Mouse (Mus musculus) thymus, adult 2 months (tissue): Measurements from ENCODE around the gene Parvb. TPM values are rescaled to one million over a fixed set of nuclear protein-coding genes. Genes with fewer than 3 reads are reported as not detected.

Experiments
- DNase-seq: peaks from one replicate; pipeline ENCODE4 v3.0.0; 2021
- H3K27ac ChIP-seq: fragments of 200-500 bp; 2 replicates; pipeline ENCODE4 v1.5.1; 2012; ENCODE audit warnings: low read length, control low read depth; ENCODE audit not compliant: control insufficient read depth, insufficient read depth
- H3K27me3 ChIP-seq: fragments of 200-500 bp; 2 replicates; pipeline ENCODE4 v1.6.1; 2012; ENCODE audit warnings: mild to moderate bottlenecking, low read length, moderate library complexity, mixed read lengths; ENCODE audit not compliant: control insufficient read depth, insufficient read depth
- H3K36me3 ChIP-seq: fragments of 200-500 bp; 2 replicates; pipeline ENCODE4 v1.6.1; 2012; ENCODE audit warnings: mild to moderate bottlenecking, low read length, moderate library complexity; ENCODE audit not compliant: control insufficient read depth, insufficient read depth
- H3K4me1 ChIP-seq: fragments of 200-500 bp; replicated peaks from 2 replicates; pipeline ENCODE4 v1.6.1; 2012; ENCODE audit warnings: low read length; ENCODE audit not compliant: control insufficient read depth, insufficient read depth
- H3K4me3 ChIP-seq: fragments of 200-500 bp; 2 replicates; pipeline ENCODE4 v1.5.1; 2012; ENCODE audit warnings: mild to moderate bottlenecking, low read length, control low read depth, moderate library complexity; ENCODE audit not compliant: control insufficient read depth, insufficient read depth
- CTCF ChIP-seq: fragments of 200-500 bp; IDR thresholded peaks from 2 replicates; pipeline ENCODE4 v1.5.1; 2012; ENCODE audit warnings: mild to moderate bottlenecking, control low read depth, low read length, moderate library complexity, borderline replicate concordance; ENCODE audit not compliant: control insufficient read depth, poor library complexity, insufficient read depth; ENCODE audit errors: extremely low read depth
- POLR2A ChIP-seq: fragments of 200-500 bp; IDR thresholded peaks from 2 replicates; pipeline ENCODE4 v1.6.1; 2012; ENCODE audit warnings: mild to moderate bottlenecking, low read length, control low read depth, moderate library complexity; ENCODE audit not compliant: control insufficient read depth, poor library complexity, insufficient read depth; ENCODE audit errors: extremely low read depth
- WGBS: fragments of 180-500 bp; shearing (Covaris S2); methylation state at CpG from one replicate; pipeline ENCODE4 v1.1.7; 2018; 5-methylcytosine and 5-hydroxymethylcytosine counted together
- polyA plus RNA-seq: library from polyadenylated mRNA; depleted of rRNA; stranded (reverse); fragments of >200 nt; gene quantifications from 2 replicates; pipeline ENCODE4 v1.2.3, GENCODE M21; 2012

Gene Parvb
- polyA plus RNA-seq, 1 experiment: 6.8 TPM

DNA sequence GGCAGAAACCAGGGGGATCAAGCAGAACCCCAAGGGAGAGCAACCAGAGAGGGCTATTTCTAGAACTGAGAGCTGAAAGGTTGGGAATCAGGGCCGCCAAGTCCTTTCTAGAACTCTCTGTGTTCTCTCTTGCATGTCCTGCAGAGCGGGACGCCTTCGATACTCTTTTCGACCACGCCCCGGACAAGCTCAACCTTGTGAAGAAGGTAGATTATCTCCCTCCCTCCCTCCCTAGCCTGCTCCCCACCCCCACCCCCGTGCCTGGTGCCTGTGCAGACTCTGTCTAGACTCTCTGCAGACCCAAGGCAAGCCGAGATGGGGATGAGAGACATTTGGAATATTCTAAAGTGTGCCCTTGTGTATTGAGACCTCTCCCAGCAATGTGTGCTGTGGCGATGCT is 71.4 kb downstream of the Parvb start:
- DNase-seq: no peak
- no peak overlapping the region for H3K4me3 ChIP-seq
- no peak overlapping the region for H3K27ac ChIP-seq
- no peaks in the 10 kb centered on the region for H3K27me3 ChIP-seq
- no peaks in the 10 kb centered on the region for H3K36me3 ChIP-seq
- TF ChIP-seq POLR2A (no peak), CTCF (no peak)
- WGBS: 88% methylated on average over 10 of the region's 10 CpGs
- H3K4me1 ChIP-seq: peaks cover 50% of the 10 kb centered on the region

GRCm38 (mm10) chr15:84305333-84305732 is 73.5 kb downstream of the Parvb start:
- H3K27ac ChIP-seq: no peak overlapping the region
- H3K4me3 ChIP-seq: no peak overlapping the region
- no peaks in the 10 kb centered on the region for H3K36me3 ChIP-seq
- no peak for DNase-seq
- H3K4me1 ChIP-seq: peaks cover 52% of the 10 kb centered on the region
- 82% methylated on average over 10 of the region's 10 CpGs for WGBS
- TF ChIP-seq POLR2A: no peak
- no peak for TF ChIP-seq CTCF
- H3K27me3 ChIP-seq: no peaks in the 10 kb centered on the region

GRCm38 (mm10) chr15:84310271-84310670 is 78.4 kb downstream of the Parvb start:
- DNase-seq: no peak
- H3K36me3 ChIP-seq: no peaks in the 10 kb centered on the region
- TF ChIP-seq CTCF (no peak), POLR2A (no peak)
- H3K4me1 ChIP-seq: peaks cover 54% of the 10 kb centered on the region
- WGBS: 94% methylated on average over 11 of the region's 11 CpGs
- no peaks in the 10 kb centered on the region for H3K27me3 ChIP-seq
- no peak overlapping the region for H3K4me3 ChIP-seq
- H3K27ac ChIP-seq: no peak overlapping the region

- no peak for DNase-seq
- WGBS: 91% methylated on average over 9 of the region's 9 CpGs
- Histone ChIP-seq H3K4me1 (peaks cover 56% of the 10 kb centered on the region), H3K27ac (no peak overlapping the region), H3K27me3 (no peaks in the 10 kb centered on the region), H3K4me3 (no peak overlapping the region), H3K36me3 (no peaks in the 10 kb centered on the region)
- TF ChIP-seq CTCF (no peak), POLR2A (no peak)
These were observed 79.6 kb downstream of the Parvb start for GRCm38 (mm10) chr15:84311295-84312085.

GRCm38 (mm10) chr15:84312878-84313565 is 81.2 kb downstream of the Parvb start:
- Histone ChIP-seq H3K27me3 (no peaks in the 10 kb centered on the region), H3K4me3 (0 out of 2 replicates have a peak overlapping the region, but pooled peaks have one; percentile 6), H3K4me1 (peaks cover 52% of the 10 kb centered on the region), H3K36me3 (no peaks in the 10 kb centered on the region), H3K27ac (peak overlapping the region; percentile 92)
- TF ChIP-seq CTCF: no peak
- no peak for TF ChIP-seq POLR2A
- WGBS: 21% methylated on average over 10 of the region's 10 CpGs
- DNase-seq: no peak

- TF ChIP-seq CTCF: no peak
- no peak for TF ChIP-seq POLR2A
- no peaks in the 10 kb centered on the region for H3K36me3 ChIP-seq
- H3K4me3 ChIP-seq: peak overlapping the region; percentile 12; the same call in 1 of the 2 replicates
- H3K27ac ChIP-seq: peak overlapping the region; percentile 92
- peaks cover 51% of the 10 kb centered on the region for H3K4me1 ChIP-seq
- 1% methylated on average over 9 of the region's 9 CpGs for WGBS
- DNase-seq: peak; percentile 84
- H3K27me3 ChIP-seq: no peaks in the 10 kb centered on the region
These were observed 81.7 kb downstream of the Parvb start for GRCm38 (mm10) chr15:84313566-84313878.

- peak overlapping the region; percentile 15 for H3K27ac ChIP-seq
- WGBS: 60% methylated on average over 18 of the region's 18 CpGs
- DNase-seq: no peak
- TF ChIP-seq CTCF: no peak
- TF ChIP-seq POLR2A: no peak
- no peak overlapping the region for H3K4me3 ChIP-seq
- no peaks in the 10 kb centered on the region for H3K27me3 ChIP-seq
- no peaks in the 10 kb centered on the region for H3K36me3 ChIP-seq
- peaks cover 46% of the 10 kb centered on the region for H3K4me1 ChIP-seq
These were observed 82.7 kb downstream of the Parvb start for GRCm38 (mm10) chr15:84314420-84315080.
